Comparison of ENCODE assay signal across 8 mouse cellular contexts in the genomic region with DNA sequence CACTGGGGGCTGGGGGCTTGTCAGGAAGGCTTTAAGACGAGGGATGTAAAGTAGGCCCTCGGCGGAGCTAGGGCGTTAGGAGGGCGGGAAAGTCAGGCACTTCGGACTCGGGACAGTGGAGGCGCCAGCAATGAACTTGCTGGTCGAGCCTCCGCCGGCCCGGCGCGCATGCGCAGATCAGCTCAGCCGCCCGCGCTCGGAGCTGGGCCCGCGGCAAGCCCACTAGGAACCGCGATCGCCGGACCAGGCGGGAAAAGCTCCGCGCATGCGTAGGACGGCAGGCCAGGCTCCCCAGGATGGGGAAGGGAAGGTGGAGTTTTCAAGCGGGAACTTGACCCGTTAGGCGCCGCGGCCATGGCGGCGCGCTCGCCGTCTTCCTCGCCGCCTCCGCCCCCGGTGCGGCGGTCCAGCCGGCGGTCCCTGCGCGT. TPM values are rescaled to one million over a fixed set of nuclear protein-coding genes. Genes with fewer than 3 reads are reported as not detected.
A peak's percentile ranks its signal among the peaks of the same experiment; 100 is the strongest.
DNase-seq lines count a peak whose midpoint lies in the region; TF ChIP-seq lines count a peak whose summit lies in the region.

A gene (plus strand): TSS at position 199 of the 428 bp plus-strand sequence.

- H3K4me1 ChIP-seq in cortical plate, adult 2 months (ENCODE audit: control insufficient read depth, insufficient read depth, low read length) = no peaks in the 10 kb centered on the region

- intact Hi-C loops in left cerebral cortex, adult 2 months (cut with DNase I) = no loop called here

- H3K36me3 ChIP-seq in macrophage (ENCODE audit: inconsistent target) = no peaks in the 10 kb centered on the region

- no peak for TF ChIP-seq CTCF in cortical plate, adult 2 months (IDR thresholded peaks at IDR 0.05; ENCODE audit: extremely low read depth, insufficient read depth, low read length)
- TF ChIP-seq CTCF in left cerebral cortex, adult 2 months (IDR thresholded peaks at IDR 0.05) = peak; percentile 12; the same call in 1 of the 2 replicates

- WGBS in macrophage (ENCODE audit: missing documents) = 2% methylated on average over 50 of the region's 50 CpGs

- peak; percentile 83 for DNase-seq in adipocyte (ENCODE audit: low spot score)
- DNase-seq in gastrocnemius, adult 8-10 months (ENCODE audit: low spot score in 2 of 2) = peak; percentile 82 to 92
- DNase-seq in hindlimb bud, embryonic 11.5 days (ENCODE audit: extremely low spot score, low read depth, low spot score) = peak; percentile 80
- peak; percentile 95 for DNase-seq in left cerebral cortex, adult 2 months (ENCODE audit: extremely low spot score in 1 of 2, low spot score in 2 of 2)
- peak; percentile 81 for DNase-seq in retina, postnatal 7 days (ENCODE audit: low read depth, low spot score)
- DNase-seq in urinary bladder, adult 18-20 months (ENCODE audit: low spot score in 2 of 2) = peak; percentile 78 to 94

- H3K4me3 ChIP-seq in cortical plate, adult 2 months (ENCODE audit: insufficient read depth, low read length) = peak within 1 kb of the TSS; percentile 69
- peak within 1 kb of the TSS; percentile 88 for H3K4me3 ChIP-seq in left cerebral cortex, adult 2 months
- peak within 1 kb of the TSS; percentile 35 for H3K4me3 ChIP-seq in macrophage (ENCODE audit: inconsistent target)

- H3K27ac ChIP-seq in cortical plate, adult 2 months (ENCODE audit: insufficient read depth, low read length) = 0 out of 2 replicates have a peak within 1 kb of the TSS, but pooled peaks have one; percentile 83
- H3K27ac ChIP-seq in left cerebral cortex, adult 2 months = peak within 1 kb of the TSS; percentile 93
- no peak within 1 kb of the TSS for H3K27ac ChIP-seq in macrophage

- H3K79me2 ChIP-seq in macrophage (ENCODE audit: inconsistent target) = no peaks in the 10 kb centered on the region

- peak; percentile 56; the same call in 1 of the 2 replicates for TF ChIP-seq POLR2A in cortical plate, adult 2 months (IDR thresholded peaks at IDR 0.05; ENCODE audit: extremely low read depth, insufficient read depth, low read length)

RNA-seq across cellular contexts. Expression of the gene that starts here (rescaled TPM):
- 9.5 and 10.1 TPM in 2 replicates for polyA plus RNA-seq in cortical plate, adult 2 months (2012; rRNA removed)
- total RNA-seq in gastrocnemius, adult 8-10 months (2022) = 1 to 10 TPM in 2 of 4 experiments, under 1 TPM in 2; 0.58 to 1.3 (median 0.94) TPM
- total RNA-seq in left cerebral cortex, adult 2 months (2021) = 1 to 10 TPM; 8.6 to 9.8 TPM
- total RNA-seq in macrophage (2018; cell fraction: chromatin; rRNA removed) = 10 to 100 TPM in 21 of 26 experiments, 1 to 10 TPM in 5; 1.7 to 22.5 (median 14.3) TPM
- 1 to 10 TPM; 1.4 to 3.4 (median 2.3) TPM for total RNA-seq in macrophage (2018; cell fraction: cytosol; rRNA removed)
- 10 to 100 TPM in 3 of 26 experiments, 1 to 10 TPM in 23; 1.2 to 19.8 (median 6.8) TPM for total RNA-seq in macrophage (2018; cell fraction: nucleus; rRNA removed)
- 1.2 to 4.4 TPM (median 3.7 TPM) in 3 replicates for polyA plus RNA-seq in macrophage (2018)

Comparison
In these comparisons a context has a peak if more than half of its experiments do, and no peak if none do; other contexts are left out.
1. RNA of the gene that starts here (total RNA-seq): 8.6 to 9.8 TPM in left cerebral cortex, adult 2 months; 0.58 to 1.3 TPM in gastrocnemius, adult 8-10 months; every median in the first group is over 4 times any median in the second.
2. H3K4me3 ChIP-seq: peak in every context shown above with its lines; median percentile 88 in left cerebral cortex, adult 2 months; 69 in cortical plate, adult 2 months; 35 in macrophage.
3. Peak in every context shown above with its lines, with median percentiles within 50 percentile points of each other: DNase-seq.